In the genomic region with DNA sequence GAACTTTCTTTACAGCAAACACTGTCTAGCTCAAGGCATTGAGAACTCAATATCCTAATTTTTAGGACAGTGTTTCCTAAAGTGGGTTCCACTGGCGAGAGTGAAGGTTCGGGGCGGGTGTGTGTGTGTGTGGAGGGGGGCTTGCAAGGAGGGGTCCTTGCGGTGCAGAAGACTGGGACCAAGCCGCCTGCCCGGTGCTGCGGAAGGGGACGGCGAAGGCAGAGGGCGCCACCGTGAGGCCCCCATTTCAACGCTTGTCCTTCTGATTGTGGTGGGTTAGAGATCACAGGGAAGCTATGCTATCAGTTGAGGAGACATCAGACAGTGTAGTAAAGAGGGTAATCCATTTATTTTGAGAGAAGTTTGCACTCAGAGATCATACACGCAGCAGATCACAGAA, we compare ENCODE assay signal across 9 mouse cellular contexts.
DNase-seq lines count a peak whose midpoint lies in the region; ATAC-seq and TF ChIP-seq lines count a peak whose summit lies in the region.
"Had no signal": no experiment of that assay in that cellular context is flagged by ENCODE, and none has a peak within 500 bp of the region (broad histone marks: within the 10 kb centered on the region; RNA-seq: fewer than 3 reads in every experiment).

No protein-coding gene starts in this region.

- no peaks in the 10 kb centered on the region for H3K27me3 ChIP-seq in limb, embryonic 11.5 days (ENCODE audit: control insufficient read depth, insufficient read depth, low read length)
- H3K27me3 ChIP-seq in stomach, postnatal 0 days (ENCODE audit: control insufficient read depth, insufficient read depth, low read length), result no peaks in the 10 kb centered on the region
- H3K27me3 ChIP-seq: stomach, embryonic 15.5 days had no signal

- H3K4me2 ChIP-seq in limb, embryonic 11.5 days (ENCODE audit: low read depth, severe bottlenecking), result peak overlapping the region; percentile 12; the same call in 1 of the 2 replicates
- no peak overlapping the region for H3K4me2 ChIP-seq in stomach, postnatal 0 days (replicated peaks; ENCODE audit: low read depth)
- H3K4me2 ChIP-seq: stomach, embryonic 15.5 days had no signal

- no peak overlapping the region for H3K27ac ChIP-seq in limb, embryonic 11.5 days (replicated peaks; ENCODE audit: low read depth, low read length)
- H3K27ac ChIP-seq in stomach, postnatal 0 days (replicated peaks), result no peak overlapping the region
- H3K27ac ChIP-seq: stomach, embryonic 15.5 days had no signal

- H3K9ac ChIP-seq in limb, embryonic 11.5 days (ENCODE audit: low read length), result no peak overlapping the region
- H3K9ac ChIP-seq in stomach, postnatal 0 days (ENCODE audit: low read length), result no peak overlapping the region
- H3K9ac ChIP-seq: stomach, embryonic 15.5 days had no signal

- peak; percentile 3 for DNase-seq in adrenal gland, postnatal 10 days
- no peak for DNase-seq in adrenal gland, adult (ENCODE audit: inconsistent age in 2 of 2, low spot score in 1 of 2)
- peak; percentile 23 for DNase-seq in ovary, postnatal 36 days (ENCODE audit: low spot score)
- DNase-seq in ovary, adult 18-20 months (ENCODE audit: low spot score), result no peak
- peak; percentile 50 for DNase-seq in limb, embryonic 11.5 days (ENCODE audit: low spot score)
- DNase-seq in stomach, postnatal 0 days (ENCODE audit: low spot score), result no peak
- no peak for DNase-seq in left cerebral cortex, adult 11 months (ENCODE audit: low spot score)
- no peak for DNase-seq in frontal cortex, postnatal 10 days (ENCODE audit: low spot score in 2 of 2)

- TF ChIP-seq EP300 in stomach, postnatal 0 days (optimal IDR thresholded peaks at IDR 0.05), result no peak

- 0 out of 2 replicates have a peak, but pooled peaks cover 3% of the 10 kb centered on the region for H3K4me1 ChIP-seq in limb, embryonic 11.5 days (ENCODE audit: control insufficient read depth, insufficient read depth, low read length)
- H3K4me1 ChIP-seq in stomach, postnatal 0 days (replicated peaks; ENCODE audit: control insufficient read depth, insufficient read depth), result no peaks in the 10 kb centered on the region
- H3K4me1 ChIP-seq: stomach, embryonic 15.5 days had no signal

- ATAC-seq in limb, embryonic 11.5 days (ENCODE audit: insufficient number of reproducible peaks, low FRiP score, low TSS enrichment, low read depth), result no peak
- no peak for ATAC-seq in stomach, postnatal 0 days (ENCODE audit: low FRiP score, low TSS enrichment)

- H3K36me3 ChIP-seq in limb, embryonic 11.5 days (ENCODE audit: control insufficient read depth, insufficient read depth, low read length), result no peaks in the 10 kb centered on the region
- H3K36me3 ChIP-seq in stomach, postnatal 0 days (ENCODE audit: control insufficient read depth, insufficient read depth, low read length), result no peaks in the 10 kb centered on the region
- H3K36me3 ChIP-seq: stomach, embryonic 15.5 days had no signal

- 4% methylated on average over 13 of the region's 13 CpGs for WGBS in limb, embryonic 11.5 days
- WGBS in stomach, postnatal 0 days, result 8% methylated on average over 13 of the region's 13 CpGs

- TF ChIP-seq CTCF in stomach, postnatal 0 days (IDR thresholded peaks at IDR 0.05; ENCODE audit: low read depth), result peak; percentile 58

- no peaks in the 10 kb centered on the region for H3K9me3 ChIP-seq in limb, embryonic 11.5 days (ENCODE audit: control insufficient read depth, low read length)
- H3K9me3 ChIP-seq in stomach, postnatal 0 days (ENCODE audit: control insufficient read depth, low read length), result no peaks in the 10 kb centered on the region
- H3K9me3 ChIP-seq: stomach, embryonic 15.5 days had no signal

- H3K4me3 ChIP-seq in limb, embryonic 11.5 days (ENCODE audit: low read depth, low read length), result no peak overlapping the region
- no peak overlapping the region for H3K4me3 ChIP-seq in stomach, postnatal 0 days (ENCODE audit: low read depth, low read length)
- H3K4me3 ChIP-seq: stomach, embryonic 15.5 days had no signal

Comparison
In these comparisons a context has a peak if more than half of its experiments do, and no peak if none do; other contexts are left out.
1. DNase-seq: peak in adrenal gland, postnatal 10 days (single experiment), ovary, postnatal 36 days (single experiment) and limb, embryonic 11.5 days (single experiment); none in adrenal gland, adult (0 of 2), ovary, adult 18-20 months (single experiment), stomach, postnatal 0 days (single experiment), left cerebral cortex, adult 11 months (single experiment) and frontal cortex, postnatal 10 days (0 of 2).